In genomic region chr13:23763586-23764323, GRCm38 (mm10) we compare ENCODE assay signal across 8 mouse cellular contexts. TPM values are rescaled to one million over a fixed set of nuclear protein-coding genes. Genes with fewer than 3 reads are reported as not detected.
DNase-seq lines count a peak whose midpoint lies in the region; ATAC-seq lines count a peak whose summit lies in the region.

Gene Hist1h1a, plus strand, starts transcription at chr13:23763666.

- 3% methylated on average over 34 of the region's 34 CpGs for WGBS in embryonic facial prominence, embryonic 15.5 days
- WGBS in heart, embryonic 10.5 days = 3% methylated on average over 34 of the region's 34 CpGs
- 4% methylated on average over 34 of the region's 34 CpGs for WGBS in kidney, embryonic 15.5 days
- WGBS in liver, embryonic 12.5 days (ENCODE audit: insufficient replicate concordance) = 2% methylated on average over 34 of the region's 34 CpGs

- H3K4me1 ChIP-seq in embryonic facial prominence, embryonic 15.5 days = peaks cover 32% of the 10 kb centered on the region
- peaks cover 23% of the 10 kb centered on the region for H3K4me1 ChIP-seq in heart, embryonic 10.5 days
- H3K4me1 ChIP-seq in kidney, embryonic 15.5 days = peaks cover 27% of the 10 kb centered on the region
- peaks cover 65% of the 10 kb centered on the region for H3K4me1 ChIP-seq in liver, embryonic 12.5 days

- H3K27me3 ChIP-seq in embryonic facial prominence, embryonic 15.5 days = no peaks in the 10 kb centered on the region
- H3K27me3 ChIP-seq in heart, embryonic 10.5 days (ENCODE audit: insufficient read depth, poor library complexity, severe bottlenecking) = no peaks in the 10 kb centered on the region
- no peaks in the 10 kb centered on the region for H3K27me3 ChIP-seq in kidney, embryonic 15.5 days
- H3K27me3 ChIP-seq in liver, embryonic 12.5 days (replicated peaks) = no peaks in the 10 kb centered on the region
- H3K27me3 ChIP-seq in splenic B cell, adult 2 months (ENCODE audit: control insufficient read depth, insufficient read depth, low read length, poor library complexity, severe bottlenecking) = no peaks in the 10 kb centered on the region

- no peaks in the 10 kb centered on the region for H3K9me3 ChIP-seq in embryonic facial prominence, embryonic 15.5 days (replicated peaks)
- no peaks in the 10 kb centered on the region for H3K9me3 ChIP-seq in heart, embryonic 10.5 days
- no peaks in the 10 kb centered on the region for H3K9me3 ChIP-seq in kidney, embryonic 15.5 days (replicated peaks)
- H3K9me3 ChIP-seq in liver, embryonic 12.5 days (replicated peaks) = no peaks in the 10 kb centered on the region

- peak within 1 kb of the TSS; percentile 96 for H3K27ac ChIP-seq in embryonic facial prominence, embryonic 15.5 days (replicated peaks)
- peak within 1 kb of the TSS; percentile 88 for H3K27ac ChIP-seq in heart, embryonic 10.5 days
- H3K27ac ChIP-seq in kidney, embryonic 15.5 days = peak within 1 kb of the TSS; percentile 98
- H3K27ac ChIP-seq in liver, embryonic 12.5 days = peak within 1 kb of the TSS; percentile 99

- peak; percentile 82 for ATAC-seq in embryonic facial prominence, embryonic 15.5 days (ENCODE audit: insufficient number of reproducible peaks, low FRiP score, low TSS enrichment, low read depth)
- peak; percentile 74 for ATAC-seq in kidney, embryonic 15.5 days (replicated peaks; ENCODE audit: low FRiP score)
- peak; percentile 47 for ATAC-seq in liver, embryonic 12.5 days

- peak within 1 kb of the TSS; percentile 47 for H3K9ac ChIP-seq in embryonic facial prominence, embryonic 15.5 days
- peak within 1 kb of the TSS; percentile 76 for H3K9ac ChIP-seq in kidney, embryonic 15.5 days
- H3K9ac ChIP-seq in liver, embryonic 12.5 days = peak within 1 kb of the TSS; percentile 92

- peak; percentile 99 for DNase-seq in 416B (ENCODE audit: low read depth)
- DNase-seq in adrenal gland, postnatal 4 days (ENCODE audit: low spot score in 2 of 2) = peak; percentile 54 to 61
- peak; percentile 96 for DNase-seq in heart, embryonic 10.5 days (ENCODE audit: low spot score)
- DNase-seq in naive thymus-derived CD4-positive, alpha-beta T cell, adult 2 months (ENCODE audit: low read depth) = peak; percentile 95
- peak; percentile 94 for DNase-seq in splenic B cell, adult 2 months (ENCODE audit: low read depth, low spot score)

- H3K4me2 ChIP-seq in embryonic facial prominence, embryonic 15.5 days (replicated peaks) = peak within 1 kb of the TSS; percentile 84
- peak within 1 kb of the TSS; percentile 85 for H3K4me2 ChIP-seq in kidney, embryonic 15.5 days
- peak within 1 kb of the TSS; percentile 90 for H3K4me2 ChIP-seq in liver, embryonic 12.5 days

- no peaks in the 10 kb centered on the region for H3K36me3 ChIP-seq in embryonic facial prominence, embryonic 15.5 days
- H3K36me3 ChIP-seq in heart, embryonic 10.5 days = no peaks in the 10 kb centered on the region
- H3K36me3 ChIP-seq in kidney, embryonic 15.5 days = no peaks in the 10 kb centered on the region
- H3K36me3 ChIP-seq in liver, embryonic 12.5 days = no peaks in the 10 kb centered on the region
- H3K36me3 ChIP-seq in splenic B cell, adult 2 months (ENCODE audit: control insufficient read depth, insufficient read depth, low read length, poor library complexity, severe bottlenecking) = no peaks in the 10 kb centered on the region

- peak within 1 kb of the TSS; percentile 58 for H3K4me3 ChIP-seq in embryonic facial prominence, embryonic 15.5 days (replicated peaks)
- H3K4me3 ChIP-seq in heart, embryonic 10.5 days = peak within 1 kb of the TSS; percentile 62
- H3K4me3 ChIP-seq in kidney, embryonic 15.5 days (replicated peaks) = peak within 1 kb of the TSS; percentile 61
- H3K4me3 ChIP-seq in liver, embryonic 12.5 days = peak within 1 kb of the TSS; percentile 63

RNA-seq across cellular contexts. Expression of gene Hist1h1a, which starts in this region (rescaled TPM):
- 100 to 1,000 TPM; 405 to 481 TPM for total RNA-seq in adrenal gland, postnatal 4 days (2021)
- polyA plus RNA-seq in embryonic facial prominence, embryonic 15.5 days (2015; fragmentation: Nextera tagmentation; extraction: Ambion mirVana) = 1.8 and 1.9 TPM in 2 replicates
- 1.2 and 1.4 TPM in 2 replicates for polyA plus RNA-seq in heart, embryonic 10.5 days (2016; fragmentation: Nextera tagmentation; extraction: Ambion mirVana)
- polyA plus RNA-seq in kidney, embryonic 15.5 days (2015; fragmentation: Nextera tagmentation; extraction: Ambion mirVana) = 2.3 and 3.1 TPM in 2 replicates
- 4.9 and 5.8 TPM in 2 replicates for polyA plus RNA-seq in liver, embryonic 12.5 days (2016; fragmentation: Nextera tagmentation; extraction: Ambion mirVana)

Comparison
In these comparisons a context has a peak if more than half of its experiments do, and no peak if none do; other contexts are left out.
1. Peak in every context shown above with its lines: DNase-seq, ATAC-seq, H3K4me3 ChIP-seq and H3K27ac ChIP-seq.